Mouse (Mus musculus) heart, postnatal 0 days (tissue): ENCODE results near the gene Asic1. TPM values are rescaled to one million over a fixed set of nuclear protein-coding genes. Genes with fewer than 3 reads are reported as not detected.

ENCODE experiments used
- ATAC-seq: fragments of 200-750 bp; cut with Nextera tagmentation; 2 replicates; pipeline ENCODE4 v1.8.0; 2017; ENCODE audit warnings: low read depth, moderate number of reproducible peaks, moderate library complexity; ENCODE audit not compliant: insufficient read depth
- DNase-seq: peaks from one replicate; pipeline ENCODE4 v3.0.0-alpha.2; 2016; ENCODE audit warnings: low spot score
- H3K27ac ChIP-seq: fragments of 300-500 bp; sonication (generic); 2 replicates; pipeline ENCODE4 v1.5.1; 2014; ENCODE audit warnings: low read depth, mild to moderate bottlenecking
- H3K27me3 ChIP-seq: fragments of 300-500 bp; sonication (generic); 2 replicates; pipeline ENCODE4 v1.6.1; 2014; ENCODE audit warnings: low read length, mixed read lengths; ENCODE audit not compliant: control insufficient read depth, insufficient read depth
- H3K36me3 ChIP-seq: fragments of 300-500 bp; sonication (generic); replicated peaks from 2 replicates; pipeline ENCODE4 v1.6.1; 2014; ENCODE audit warnings: low read length, mixed read lengths; ENCODE audit not compliant: control insufficient read depth, insufficient read depth
- H3K4me1 ChIP-seq: fragments of 300-500 bp; sonication (generic); 2 replicates; pipeline ENCODE4 v1.6.1; 2014; ENCODE audit warnings: antibody characterized with exemption; ENCODE audit not compliant: control insufficient read depth, insufficient read depth
- H3K4me2 ChIP-seq: fragments of 300-500 bp; sonication (generic); 2 replicates; pipeline ENCODE4 v1.6.1; 2014; ENCODE audit warnings: low read depth, mild to moderate bottlenecking, low read length, moderate library complexity
- H3K4me3 ChIP-seq: fragments of 300-500 bp; sonication (generic); 2 replicates; pipeline ENCODE4 v1.5.1; 2014; ENCODE audit warnings: low read depth, low read length
- H3K9ac ChIP-seq: fragments of 300-500 bp; sonication (generic); replicated peaks from 2 replicates; pipeline ENCODE4 v1.6.1; 2014; ENCODE audit warnings: low read depth, low read length, mixed read lengths
- H3K9me3 ChIP-seq: fragments of 300-500 bp; sonication (generic); replicated peaks from 2 replicates; pipeline ENCODE4 v1.6.1; 2016; ENCODE audit warnings: low read length; ENCODE audit not compliant: control insufficient read depth
- CTCF ChIP-seq: IDR thresholded peaks from 2 replicates; pipeline ENCODE4 v1.5.1; 2016; ENCODE audit warnings: antibody characterized with exemption, control low read depth, low read depth
- EP300 ChIP-seq: IDR thresholded peaks from 2 replicates; pipeline ENCODE4 v1.6.1; 2016; ENCODE audit warnings: antibody characterized with exemption, low read depth
- WGBS: fragments of 180-500 bp; shearing (Covaris S2); extraction: QIAGEN DNeasy Blood & Tissue Kit; methylation state at CpG from one replicate; pipeline ENCODE4 v1.1.7; 2014; 5-methylcytosine and 5-hydroxymethylcytosine counted together
- polyA plus RNA-seq: library from polyadenylated mRNA; unstranded; fragments of >200 nt; fragmentation: Nextera tagmentation; extraction: Ambion mirVana; gene quantifications from 2 replicates; pipeline ENCODE4 v1.2.1, GENCODE M21; 2015
- total RNA-seq: library from RNA; depleted of rRNA; stranded (reverse); fragments of >200 nt; gene quantifications from 2 replicates; pipeline ENCODE4 v1.2.3, GENCODE M21; 2014; ENCODE audit warnings: low replicate concordance

The Asic1 gene
- total and polyA plus RNA-seq, 2 experiments from 2014 or later: 0.11 to 1.3 TPM

GRCm38 (mm10) chr15:99714858-99715257 lies 44.7 kb downstream of the Asic1 start:
- Histone ChIP-seq H3K4me2 (no peak overlapping the region), H3K4me3 (no peak overlapping the region), H3K9me3 (no peaks in the 10 kb centered on the region), H3K36me3 (peaks cover 33% of the 10 kb centered on the region), H3K27me3 (no peaks in the 10 kb centered on the region), H3K4me1 (peaks cover 22% of the 10 kb centered on the region), H3K27ac (peak overlapping the region; percentile 95), H3K9ac (no peak overlapping the region)
- 47% methylated on average over 7 of the region's 7 CpGs for WGBS
- TF ChIP-seq CTCF (peak; percentile 97), EP300 (no peak)
- DNase-seq (peak; percentile 82), ATAC-seq (peak; percentile 13; the same call in 1 of the 2 replicates)

- WGBS: 60% methylated on average over 13 of the region's 13 CpGs
- no peak overlapping the region for H3K4me2 ChIP-seq
- H3K4me3 ChIP-seq: no peak overlapping the region
- H3K27me3 ChIP-seq: no peaks in the 10 kb centered on the region
- TF ChIP-seq CTCF: no peak
- no peak for TF ChIP-seq EP300
- peak overlapping the region; percentile 95 for H3K27ac ChIP-seq
- peaks cover 27% of the 10 kb centered on the region for H3K36me3 ChIP-seq
- ATAC-seq: no peak
- no peak overlapping the region for H3K9ac ChIP-seq
- no peaks in the 10 kb centered on the region for H3K9me3 ChIP-seq
- no peak for DNase-seq
- H3K4me1 ChIP-seq: peaks cover 22% of the 10 kb centered on the region
Observed at GRCm38 (mm10) chr15:99715361-99715865, 45.2 kb downstream of the Asic1 start.

- Histone ChIP-seq H3K27me3 (no peaks in the 10 kb centered on the region), H3K27ac (peak overlapping the region; percentile 32; the same call in 1 of the 2 replicates), H3K9ac (no peak overlapping the region), H3K9me3 (no peaks in the 10 kb centered on the region), H3K4me3 (no peak overlapping the region), H3K36me3 (peaks cover 20% of the 10 kb centered on the region), H3K4me2 (no peak overlapping the region), H3K4me1 (peaks cover 22% of the 10 kb centered on the region)
- TF ChIP-seq CTCF (no peak; the same call in 1 of the 2 replicates), EP300 (no peak)
- whole genome bisulfite sequencing: 65% methylated on average over 11 of the region's 11 CpGs
- no peak for DNase-seq
- ATAC-seq: no peak
Observed at GRCm38 (mm10) chr15:99715982-99716746, 46.0 kb downstream of the Asic1 start.

- Histone ChIP-seq H3K36me3 (peaks cover 13% of the 10 kb centered on the region), H3K9me3 (no peaks in the 10 kb centered on the region), H3K27ac (no peak overlapping the region), H3K4me1 (peaks cover 22% of the 10 kb centered on the region), H3K27me3 (no peaks in the 10 kb centered on the region), H3K4me2 (no peak overlapping the region), H3K9ac (no peak overlapping the region), H3K4me3 (no peak overlapping the region)
- ATAC-seq (no peak), DNase-seq (no peak)
- TF ChIP-seq EP300: no peak
- no peak for TF ChIP-seq CTCF
- 76% methylated on average over 12 of the region's 12 CpGs for WGBS
Observed at GRCm38 (mm10) chr15:99716814-99717213, 46.6 kb downstream of the Asic1 start.

- Histone ChIP-seq H3K36me3 (peaks cover 5% of the 10 kb centered on the region), H3K27me3 (no peaks in the 10 kb centered on the region), H3K4me2 (peak within 1 kb of the TSS; percentile 26), H3K9me3 (no peaks in the 10 kb centered on the region), H3K9ac (peak within 1 kb of the TSS; percentile 2; the same call in 1 of the 2 replicates), H3K27ac (peak within 1 kb of the TSS; percentile 60), H3K4me1 (peaks cover 27% of the 10 kb centered on the region), H3K4me3 (no peak within 1 kb of the TSS)
- 59% methylated on average over 25 of the region's 26 CpGs for WGBS
- peak; percentile 43 for DNase-seq
- ATAC-seq: peak; percentile 7
- TF ChIP-seq CTCF (no peak), EP300 (no peak)
Observed at GRCm38 (mm10) chr15:99717386-99718334, 47.5 kb downstream of the Asic1 start, which contains the start of gene Gpd1. Gene Gpd1, plus strand, starts transcription at chr15:99717515.
